Mouse (Mus musculus): ENCODE measurements around the gene Gpr101. TPM values are rescaled to one million over a fixed set of nuclear protein-coding genes. Genes with fewer than 3 reads are reported as not detected.

Gpr101 gene
- polyA plus RNA-seq (2014; fragmentation: Illumina TruSeq; extraction: RNeasy Lipid Tissue Mini Kit (QIAGEN cat#74804); ENCODE audit: low read depth, low replicate concordance) = not detected

DNA sequence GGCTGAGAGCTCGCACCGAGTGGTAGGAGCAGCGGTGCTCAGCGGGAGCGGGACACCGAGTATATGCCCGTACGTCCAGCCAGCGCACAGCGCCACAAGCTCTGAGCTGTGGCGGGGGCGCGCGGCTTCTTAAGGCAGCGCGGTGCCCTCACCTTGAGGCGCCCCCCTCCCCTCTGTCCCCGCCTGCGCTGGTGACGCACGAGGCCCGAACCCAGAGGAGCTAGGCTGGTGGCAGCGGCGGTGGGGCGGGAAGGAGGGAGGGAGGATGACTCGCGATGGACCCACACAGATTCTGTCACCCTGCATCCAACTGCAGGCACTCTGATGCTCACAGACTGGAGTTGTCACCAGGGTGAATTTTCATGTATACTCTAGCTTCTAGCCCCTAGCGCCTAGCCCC, at the start of gene Gpr101:
Gene Gpr101 (minus strand): TSS at position 124 of the 400 bp plus-strand sequence.

Other genes starting within 250 kb of the Gpr101 start
- 3.9 TPM for gene Arhgef6, start 165.0 kb downstream of the Gpr101 start, polyA plus RNA-seq (2014; fragmentation: Illumina TruSeq; extraction: RNeasy Lipid Tissue Mini Kit (QIAGEN cat#74804); ENCODE audit: low read depth, low replicate concordance)
- gene Rbmx, start 110.7 kb downstream of the Gpr101 start, polyA plus RNA-seq (2014; fragmentation: Illumina TruSeq; extraction: RNeasy Lipid Tissue Mini Kit (QIAGEN cat#74804); ENCODE audit: low read depth, low replicate concordance) = 21.5 TPM
- not detected for gene Gm364, start 94.6 kb downstream of the Gpr101 start, polyA plus RNA-seq (2014; fragmentation: Illumina TruSeq; extraction: RNeasy Lipid Tissue Mini Kit (QIAGEN cat#74804); ENCODE audit: low read depth, low replicate concordance)